Mouse (Mus musculus): Measurements from ENCODE around the gene BC048679.

The BC048679 gene

DNA sequence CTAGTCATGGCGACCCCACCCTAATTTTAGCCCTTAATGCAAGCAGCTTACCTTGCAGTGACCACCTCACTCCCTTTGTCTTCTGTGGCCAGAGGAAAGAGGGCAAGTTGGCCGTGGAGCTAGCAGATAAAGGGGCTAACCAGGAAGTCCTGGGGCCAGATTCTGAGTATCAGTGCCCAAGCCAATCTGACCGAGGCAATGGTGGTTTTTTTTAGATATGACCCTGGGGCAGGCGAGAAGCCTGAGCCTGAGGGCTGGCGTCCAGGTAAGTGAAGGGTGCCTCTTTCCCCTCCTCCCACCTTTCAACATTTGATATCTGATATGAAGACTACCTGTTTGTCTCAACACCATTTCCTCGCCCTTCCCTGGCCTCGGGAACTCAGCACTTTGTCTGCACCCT is at the start of gene BC048679:
Gene BC048679, minus strand, starts transcription at position 101 of the 400 bp plus-strand sequence.
- ATAC-seq (ENCODE audit: low TSS enrichment) = no peak

DNA sequence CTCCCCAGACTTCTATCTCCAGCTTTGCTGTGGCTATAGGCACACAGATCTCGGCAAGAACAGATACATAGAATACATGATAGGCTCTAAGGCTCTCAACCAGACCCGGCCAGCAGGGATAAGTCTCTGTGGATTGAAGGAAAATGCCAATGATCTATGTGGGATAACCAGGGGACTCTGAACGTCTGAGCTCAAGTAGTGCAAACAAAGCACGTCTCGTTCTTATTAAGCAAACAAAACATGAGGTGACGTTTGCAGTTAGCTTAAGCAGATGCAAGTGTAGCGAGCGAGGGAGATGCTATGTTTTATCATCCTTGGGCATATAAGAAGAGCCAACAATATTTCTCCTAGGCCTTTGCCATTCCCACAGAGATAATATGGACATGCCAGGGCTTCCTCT is 44.9 kb upstream of the BC048679 start:
- no peak for ATAC-seq (ENCODE audit: low TSS enrichment)

DNA sequence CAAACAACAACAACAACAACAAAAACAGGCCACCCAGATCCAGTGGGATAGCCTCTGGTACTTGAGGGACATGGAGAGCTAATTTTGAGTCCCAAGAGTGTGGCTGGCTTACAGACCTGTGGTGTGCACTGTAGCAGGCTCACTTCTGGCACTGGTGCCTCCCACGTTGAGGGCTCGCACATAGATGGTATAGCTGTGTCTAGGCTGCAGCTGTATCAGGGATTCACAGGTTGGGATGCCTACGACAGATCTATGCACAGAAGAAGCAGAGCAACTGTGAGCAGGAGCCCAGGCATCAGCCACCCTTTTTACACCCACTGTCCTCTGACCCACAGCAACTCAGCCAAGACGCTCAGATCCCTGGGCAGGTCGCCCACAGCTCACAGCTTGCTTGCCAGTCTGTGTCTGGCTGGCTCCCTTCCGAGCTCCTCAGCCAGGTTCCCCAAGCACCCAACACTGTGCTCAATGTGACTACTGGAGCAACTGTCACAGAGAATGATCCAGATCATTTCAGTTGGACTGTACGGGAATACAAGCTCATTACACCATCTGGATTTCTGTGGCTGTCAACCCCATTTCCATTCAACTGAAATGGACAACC is 43.9 kb upstream of the BC048679 start:
- peak; percentile 64 for ATAC-seq (ENCODE audit: low TSS enrichment)

DNA sequence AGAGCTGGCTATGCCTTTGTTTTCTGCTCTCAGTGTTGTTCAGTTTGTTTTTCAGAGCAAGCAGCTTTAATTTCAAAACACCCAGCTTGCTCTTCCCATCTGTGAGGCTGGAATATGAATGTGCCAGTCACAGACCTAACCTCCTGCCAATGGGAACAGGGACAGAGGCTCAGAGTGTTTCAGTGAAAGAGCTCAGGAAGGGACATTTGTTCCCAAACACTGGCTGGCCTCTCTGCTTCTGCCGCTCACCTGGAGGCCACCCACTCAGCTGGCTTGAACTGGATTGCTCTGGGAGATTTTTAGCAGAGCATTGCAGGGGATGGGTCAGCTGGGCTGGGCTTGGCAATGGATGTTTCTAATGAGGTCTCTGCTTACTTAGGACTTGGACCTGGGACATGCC is 42.9 kb upstream of the BC048679 start:
- ATAC-seq (ENCODE audit: low TSS enrichment) = 0 out of 2 replicates have a peak, but pooled peaks have one; percentile 28

DNA sequence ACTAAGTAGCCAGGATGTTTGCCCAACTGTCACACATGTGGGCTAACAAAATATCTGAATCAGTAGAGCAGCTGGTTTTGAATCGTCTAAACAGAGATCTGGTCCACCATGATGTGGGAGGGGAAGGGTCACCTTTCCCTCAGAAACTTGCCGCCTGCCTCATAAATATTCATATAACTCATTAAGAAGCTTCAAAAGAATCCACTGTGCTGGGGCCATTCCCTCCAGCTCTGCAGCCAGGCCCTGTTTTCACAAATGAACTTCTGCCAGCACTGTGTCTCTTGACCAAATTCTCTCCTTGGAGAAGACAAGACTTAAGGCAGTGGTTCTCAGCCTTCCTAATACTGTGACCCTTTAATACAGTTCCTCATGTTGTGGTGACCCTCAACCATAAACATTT is 41.5 kb upstream of the BC048679 start:
- 0 out of 2 replicates have a peak, but pooled peaks have one; percentile 24 for ATAC-seq (ENCODE audit: low TSS enrichment)

DNA sequence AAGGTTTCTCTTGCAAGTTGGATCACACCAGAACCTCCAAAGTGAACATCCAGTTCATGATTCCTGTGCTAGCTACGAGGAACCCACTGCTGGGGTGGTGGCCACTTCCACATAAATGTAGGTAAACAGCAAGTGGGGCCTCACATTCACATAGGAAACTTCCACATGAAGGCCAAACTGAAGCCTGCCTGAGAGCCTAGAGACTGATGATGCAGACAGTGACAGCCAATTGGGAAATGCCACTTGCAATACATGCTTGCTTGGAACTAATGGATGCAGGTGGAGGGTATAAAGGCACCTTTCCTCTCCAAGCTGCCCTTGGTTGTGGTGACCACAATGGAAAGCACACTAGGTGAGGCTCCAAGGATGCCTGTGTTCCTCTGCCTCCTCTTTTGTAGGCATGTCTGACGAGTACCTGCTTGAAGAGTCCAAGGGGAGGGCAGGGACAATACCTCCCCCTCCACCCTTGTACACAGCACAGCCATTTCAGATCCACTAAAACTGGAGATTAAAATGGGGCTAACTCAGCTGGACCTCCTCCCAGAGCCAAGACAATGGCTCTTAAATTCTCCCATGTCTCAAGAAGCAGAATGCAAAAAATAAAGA is 40.1 kb upstream of the BC048679 start:
- peak; percentile 59; the same call in 1 of the 2 replicates for ATAC-seq (ENCODE audit: low TSS enrichment)

DNA sequence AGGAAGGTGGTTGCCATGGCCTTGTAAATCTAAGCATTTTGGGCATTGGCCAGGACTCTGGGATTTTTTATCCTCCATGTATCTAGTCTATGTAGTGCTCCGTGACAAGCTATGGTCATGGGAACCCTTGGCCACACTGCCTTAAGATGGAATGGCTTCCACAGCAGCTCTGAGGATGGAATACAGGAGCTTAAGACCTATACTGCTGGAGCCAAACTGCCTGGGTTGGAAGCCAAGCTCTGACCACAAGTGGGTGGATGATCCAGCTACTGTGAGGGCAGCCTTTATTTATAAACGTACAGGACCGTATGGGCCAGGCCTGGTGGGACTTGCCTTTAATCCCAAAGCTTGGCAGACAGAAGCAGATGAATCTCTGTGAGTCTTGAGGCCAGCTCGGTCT is 38.4 kb upstream of the BC048679 start:
- no peak for ATAC-seq (ENCODE audit: low TSS enrichment)

DNA sequence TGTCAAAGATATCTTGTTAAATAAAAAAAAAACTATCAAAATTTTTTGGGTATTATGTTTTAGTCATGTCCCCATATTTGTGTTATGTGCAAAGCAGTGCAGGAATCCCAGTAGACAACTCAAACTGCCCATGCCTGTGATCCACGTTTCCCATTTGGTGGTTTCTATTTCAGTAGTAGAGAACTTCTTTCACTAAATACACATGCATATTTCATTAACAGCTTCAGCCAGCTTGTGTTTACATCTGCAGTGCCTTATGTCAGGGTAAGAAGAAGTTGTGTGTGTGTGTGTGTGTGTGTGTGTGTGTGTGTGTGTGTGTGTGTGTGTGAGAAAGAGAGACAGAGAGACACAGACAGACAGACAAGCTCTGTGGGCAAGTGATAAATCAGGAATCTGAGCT is 33.4 kb upstream of the BC048679 start:
- ATAC-seq (ENCODE audit: low TSS enrichment) = peak; percentile 55; the same call in 1 of the 2 replicates

DNA sequence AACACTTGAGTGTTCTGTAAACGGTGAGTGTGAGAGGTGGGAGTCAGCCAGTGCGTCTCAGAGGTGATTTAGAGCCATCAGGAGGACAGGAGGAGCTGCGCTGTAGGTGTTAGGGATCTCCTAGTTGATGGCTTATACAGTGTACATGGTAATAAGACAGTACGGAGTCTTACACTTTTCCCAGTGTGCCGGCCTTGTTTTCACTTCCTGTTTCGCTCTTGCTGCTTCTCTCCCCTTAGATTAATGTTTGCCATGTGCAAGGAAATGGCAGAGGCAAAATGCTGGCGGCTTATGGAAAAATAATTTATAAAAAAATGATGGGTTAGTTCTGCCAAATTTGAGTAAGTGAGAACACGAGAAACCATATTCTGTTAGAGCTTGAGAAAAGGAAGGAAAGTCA is 30.8 kb upstream of the BC048679 start:
- no peak for ATAC-seq (ENCODE audit: low TSS enrichment)

DNA sequence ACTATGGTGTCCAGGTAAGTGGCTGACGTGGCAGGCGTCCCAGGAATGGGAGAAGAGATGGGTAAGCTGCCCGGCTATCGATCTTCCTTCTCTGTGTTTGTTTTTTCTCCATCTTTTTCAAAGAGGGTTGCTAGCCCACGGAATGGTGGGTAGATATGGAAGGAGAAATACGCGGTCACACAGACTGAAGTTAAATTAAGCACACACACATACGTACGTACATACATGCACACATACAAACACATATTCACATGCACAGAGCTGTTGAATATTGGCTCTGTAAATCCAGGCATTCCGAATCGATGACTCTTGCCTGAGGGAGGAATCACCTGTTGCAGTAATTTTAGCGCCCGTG is 25.6 kb upstream of the BC048679 start:
- peak; percentile 22; the same call in 1 of the 2 replicates for ATAC-seq (ENCODE audit: low TSS enrichment)

DNA sequence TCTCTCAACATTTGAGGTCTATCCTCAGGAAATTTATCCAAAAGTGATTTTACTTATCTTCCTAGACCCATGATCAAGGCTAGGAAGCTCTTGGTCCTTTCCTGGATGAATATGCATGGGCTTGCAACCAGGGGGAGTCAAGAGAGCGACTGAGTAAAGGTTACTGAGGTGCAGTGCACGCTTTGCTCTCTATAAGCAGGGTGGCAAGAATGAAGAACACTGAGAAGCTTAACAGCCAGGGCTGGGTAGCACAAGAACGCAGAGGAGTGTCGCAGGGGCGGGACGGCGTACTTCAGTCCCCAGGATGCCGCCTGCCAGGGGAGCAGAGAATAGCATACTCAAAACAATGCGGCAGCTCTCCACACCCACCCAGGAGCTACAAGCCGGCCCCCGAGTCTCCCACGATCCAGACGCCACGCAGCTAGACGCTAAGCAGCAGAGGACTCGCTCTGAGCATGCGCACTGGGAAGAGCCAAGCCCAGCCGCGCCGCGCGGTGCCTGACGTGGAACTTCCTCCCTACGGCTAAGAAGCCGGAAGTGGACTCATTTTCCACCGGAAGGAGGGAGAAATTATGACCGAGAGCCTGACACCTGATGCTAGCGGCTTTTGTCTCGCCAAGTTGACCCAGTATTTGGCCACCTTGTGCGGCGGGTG is 25.1 kb upstream of the BC048679 start:
- peak; percentile 99 for ATAC-seq (ENCODE audit: low TSS enrichment)

DNA sequence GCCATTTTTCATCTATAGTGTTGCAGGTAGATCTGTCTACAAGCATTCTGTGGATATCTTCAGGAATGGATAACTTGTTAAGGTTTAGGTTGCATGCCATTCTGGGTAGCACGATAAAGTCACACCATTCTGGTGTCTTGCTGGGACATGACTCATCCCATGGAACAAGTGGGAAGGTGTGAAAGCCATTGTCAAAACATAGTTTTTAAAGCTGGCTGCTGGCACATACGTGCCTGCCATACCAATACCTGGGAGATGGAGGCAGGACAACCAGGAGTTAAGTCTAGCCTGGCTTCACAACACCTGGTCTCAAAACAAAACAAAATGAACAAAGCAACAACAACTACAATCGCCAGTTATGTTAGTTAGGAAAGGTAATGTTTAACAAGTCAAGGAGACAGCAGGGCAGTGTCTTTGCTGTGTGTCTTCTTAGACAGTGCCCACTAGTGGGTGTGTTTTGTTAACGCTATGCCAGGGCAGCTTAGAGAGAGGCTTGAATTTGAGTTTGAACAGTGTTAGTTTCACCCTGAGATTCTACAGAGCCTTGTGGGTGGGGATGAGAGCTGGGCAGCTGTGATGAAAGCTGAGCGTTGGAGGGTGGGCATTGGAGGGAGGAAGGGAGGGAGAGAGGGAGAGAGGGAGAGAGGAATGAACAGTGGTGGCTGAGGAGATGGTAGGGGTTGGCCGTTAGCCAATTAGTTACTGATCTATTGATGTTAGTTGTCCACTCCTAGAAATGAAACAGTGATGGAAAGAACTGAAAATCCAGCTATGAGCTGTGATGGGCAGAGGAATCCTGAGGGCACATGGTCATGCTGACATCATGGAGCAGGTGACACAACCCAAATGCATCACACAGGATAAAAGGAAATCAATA is 18.3 kb upstream of the BC048679 start:
- peak; percentile 93 for ATAC-seq (ENCODE audit: low TSS enrichment)

DNA sequence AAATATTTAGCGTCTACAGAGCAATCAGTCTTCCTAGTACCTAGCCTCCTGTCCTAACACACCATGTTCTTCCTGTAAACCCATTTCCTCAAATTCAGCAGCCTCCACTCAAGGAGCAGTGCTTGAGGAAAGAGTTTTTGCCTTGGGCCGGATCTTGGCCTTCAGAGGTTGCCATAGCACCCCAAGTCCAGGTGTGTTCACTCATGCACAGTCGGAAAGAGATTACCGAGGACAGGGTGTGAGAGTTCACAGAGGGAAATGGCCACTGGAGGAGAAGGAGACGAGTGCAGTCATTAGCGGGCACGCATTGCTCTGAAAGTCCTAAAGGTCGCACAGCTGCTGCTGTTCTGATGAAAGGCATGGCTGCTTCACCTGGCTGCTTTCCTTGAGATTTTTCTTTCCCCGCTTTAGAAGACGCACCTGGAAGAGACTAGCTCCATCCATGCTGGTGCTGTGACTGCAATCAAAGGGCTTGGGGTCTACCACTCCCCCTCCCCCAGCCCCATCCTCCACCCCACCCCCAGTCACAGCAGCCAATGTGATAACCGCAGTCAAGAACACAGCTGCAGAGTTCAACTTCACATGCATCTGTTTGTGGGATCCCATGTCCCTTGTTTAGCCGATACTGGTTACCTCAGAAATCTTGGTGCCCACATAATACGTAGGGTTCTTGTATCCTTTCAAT is 17.0 kb upstream of the BC048679 start:
- no peak for ATAC-seq (ENCODE audit: low TSS enrichment)

DNA sequence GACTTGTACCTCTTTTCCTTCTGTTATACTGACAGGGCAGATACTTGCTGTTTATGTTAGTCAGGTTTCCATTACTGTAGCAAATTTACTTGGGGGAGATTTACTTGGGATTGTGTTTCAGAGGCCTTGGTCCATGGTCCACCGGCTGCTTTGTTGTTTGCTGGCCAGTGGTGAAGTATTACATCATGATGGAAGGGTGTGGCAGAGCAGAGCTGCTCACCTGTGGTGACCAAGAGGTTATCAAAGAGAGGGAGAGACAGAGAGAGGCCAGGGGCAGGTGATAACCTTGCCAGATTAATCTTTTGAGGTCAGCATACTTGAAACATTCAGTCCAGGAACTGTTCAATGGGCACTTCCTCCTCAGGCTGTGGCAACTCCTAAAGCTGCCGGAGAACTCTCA is 3.0 kb upstream of the BC048679 start:
- ATAC-seq (ENCODE audit: low TSS enrichment) = no peak

DNA sequence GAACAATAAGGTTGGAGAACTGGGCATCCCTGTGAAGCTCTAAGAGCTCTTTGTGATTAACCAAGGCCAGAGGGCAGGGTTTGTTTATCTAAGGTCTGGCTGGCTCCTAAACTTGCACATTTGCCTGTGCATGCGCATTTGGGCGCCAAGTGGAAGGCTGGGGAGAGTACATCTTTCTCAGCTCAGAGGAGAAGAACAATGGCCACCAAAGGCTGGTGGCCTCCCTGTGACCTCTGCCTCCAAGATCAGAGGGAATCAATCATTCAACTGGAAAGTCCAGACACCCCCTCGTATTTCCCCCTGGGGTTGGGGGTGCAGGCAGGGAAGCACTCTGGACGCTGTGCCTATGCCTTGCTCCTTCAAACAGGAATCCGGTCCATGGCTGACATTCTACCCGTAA is 910 bp downstream of the BC048679 start:
- no peak for ATAC-seq (ENCODE audit: low TSS enrichment)

DNA sequence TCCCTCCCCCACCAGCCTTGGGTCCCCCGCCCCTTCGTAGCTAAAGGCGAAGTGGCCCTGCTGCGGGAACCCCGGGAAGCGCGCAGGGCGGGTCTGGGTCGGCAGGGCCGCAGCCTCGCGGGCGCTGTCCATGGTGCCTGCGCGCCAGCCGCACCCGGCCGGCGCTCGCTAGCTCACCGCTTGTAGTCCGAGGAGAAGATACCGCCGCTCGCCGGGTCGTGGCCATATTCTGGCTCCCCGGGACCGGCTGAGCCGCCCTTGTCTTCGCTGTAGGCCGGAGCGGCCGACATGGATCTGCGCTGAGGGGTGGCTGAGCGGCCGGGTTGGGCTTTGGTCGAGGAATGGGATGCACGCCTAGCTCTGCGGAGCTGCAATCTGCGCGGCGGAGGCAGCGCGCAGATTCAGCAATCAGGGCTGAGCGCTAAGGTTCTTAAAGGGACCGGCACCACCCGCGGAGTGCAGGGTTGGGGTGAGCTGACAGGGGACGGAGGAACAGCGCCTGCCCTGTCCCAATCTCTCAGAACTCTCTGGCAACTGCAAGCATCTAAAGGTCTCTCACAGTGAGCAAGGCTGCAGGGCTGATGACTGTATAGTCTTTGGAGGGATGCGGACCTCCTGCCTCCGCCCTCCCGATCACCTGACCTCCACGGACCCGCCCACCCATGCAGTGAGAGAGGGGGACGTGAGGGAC is 4.6 kb downstream of the BC048679 start, which contains the start of gene Ap3b2:
Gene Ap3b2, minus strand, starts transcription at position 595 of the 691 bp plus-strand sequence.
- ATAC-seq (ENCODE audit: low TSS enrichment) = peak; percentile 92

DNA sequence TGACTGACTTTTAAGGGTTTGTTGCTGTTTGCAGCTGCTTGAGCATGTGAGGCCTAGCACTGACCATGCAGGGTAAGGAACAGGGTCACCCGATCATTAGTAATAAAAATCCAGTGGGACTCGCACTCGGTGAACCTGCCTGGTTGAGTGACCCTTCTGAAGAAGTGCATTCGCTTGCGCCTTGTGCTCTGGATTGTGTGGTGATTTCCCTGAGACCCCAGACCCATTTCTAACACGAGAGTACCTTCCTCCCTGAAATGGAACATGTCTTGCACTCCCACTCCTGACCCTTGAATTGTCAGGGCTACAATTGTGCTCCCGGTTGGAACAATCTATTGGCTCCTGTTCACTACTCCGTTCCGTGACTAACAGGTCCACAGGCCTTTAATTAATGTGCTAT is 5.5 kb downstream of the BC048679 start:
- no peak for ATAC-seq (ENCODE audit: low TSS enrichment)

DNA sequence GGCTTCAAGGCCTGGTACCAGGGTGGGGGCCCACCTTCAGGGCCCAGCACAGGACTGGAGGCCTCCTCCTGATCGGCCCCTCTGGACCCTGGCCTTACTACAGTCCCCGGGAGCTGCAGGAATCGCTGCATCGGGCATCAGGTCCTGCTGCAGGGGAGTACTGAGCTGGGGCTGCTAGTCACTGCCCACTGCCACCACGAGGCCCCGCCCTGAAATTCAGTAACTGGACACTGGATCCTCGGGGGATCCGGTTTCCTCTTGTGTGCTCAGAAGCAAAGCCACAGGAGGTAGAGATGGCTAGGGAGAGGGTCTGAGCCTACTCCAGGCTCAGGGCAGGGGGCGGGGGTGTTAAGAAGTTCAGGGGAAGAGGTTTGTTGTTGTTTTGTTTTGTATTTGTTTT is 8.4 kb downstream of the BC048679 start:
- ATAC-seq (ENCODE audit: low TSS enrichment) = no peak

DNA sequence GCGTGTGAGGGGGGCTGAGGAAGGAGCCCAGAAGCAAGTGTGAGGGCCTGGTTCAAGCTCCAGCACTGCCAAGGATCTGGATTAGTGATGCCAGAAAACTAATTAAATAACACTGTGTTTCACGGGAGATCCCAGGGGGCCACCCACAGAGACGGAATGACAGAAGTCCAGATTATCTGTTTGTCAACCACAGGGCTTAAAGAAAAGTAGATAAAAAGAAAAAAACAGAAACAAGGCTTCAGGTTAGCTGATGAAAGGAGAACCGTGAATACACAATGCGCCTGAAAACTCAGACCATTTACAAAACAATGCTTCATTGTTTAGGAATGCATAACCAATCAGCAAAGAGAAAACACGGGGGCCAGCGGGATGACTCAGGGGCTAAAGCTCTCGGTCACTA is 17.3 kb downstream of the BC048679 start:
- no peak for ATAC-seq (ENCODE audit: low TSS enrichment)

DNA sequence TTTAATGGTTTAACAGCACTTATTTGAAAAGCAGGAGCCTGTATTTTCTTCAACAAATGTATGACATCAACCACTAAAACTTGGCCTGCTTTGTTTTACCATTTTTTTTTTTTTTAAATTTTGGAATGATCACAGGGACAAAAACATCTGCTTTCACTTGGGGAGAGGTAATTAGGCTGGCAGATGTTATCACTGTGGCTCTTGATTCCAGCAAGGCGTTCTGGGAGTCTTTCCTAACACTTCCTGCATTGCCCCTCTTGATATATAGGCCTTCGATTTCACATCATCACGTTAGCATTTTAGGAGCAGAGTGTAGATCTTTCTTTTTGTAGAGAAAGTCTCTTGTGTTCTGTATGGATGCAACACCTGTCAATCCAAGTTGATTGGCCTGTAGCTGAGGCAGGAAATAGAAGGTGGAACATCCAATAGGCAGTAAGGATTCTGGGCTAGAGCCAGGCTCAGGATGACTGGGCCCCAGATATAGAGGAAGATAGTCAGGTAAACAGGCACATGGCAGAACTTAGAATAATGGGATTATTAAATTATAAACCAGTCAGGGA is 18.5 kb downstream of the BC048679 start:
- ATAC-seq (ENCODE audit: low TSS enrichment) = no peak

DNA sequence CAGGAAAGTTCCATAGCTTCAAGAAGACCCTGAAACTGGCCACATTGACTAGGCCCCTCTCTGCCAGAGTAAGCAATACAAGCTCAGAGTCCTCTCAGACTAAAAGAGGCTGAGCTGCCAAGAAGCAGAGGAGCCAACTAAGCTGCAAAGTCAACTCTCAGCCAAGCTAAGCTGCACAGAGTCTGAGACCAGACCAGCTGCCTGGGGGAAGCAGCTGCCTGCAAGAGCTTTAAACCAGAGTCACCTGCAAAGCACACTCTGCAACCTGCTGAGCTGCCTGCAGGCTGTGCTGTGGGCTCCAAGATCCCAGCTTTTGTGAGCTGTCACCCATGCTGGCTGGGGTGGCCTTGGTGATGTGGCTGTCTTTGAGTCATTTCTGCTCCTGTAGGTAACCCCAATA is 19.8 kb downstream of the BC048679 start:
- ATAC-seq (ENCODE audit: low TSS enrichment) = peak; percentile 56

All from frontal cortex, adult (tissue).